Mouse (Mus musculus) lung, postnatal 0 days (tissue): ENCODE data around the gene Nkg7.

Experiments
- CTCF ChIP-seq: IDR thresholded peaks from 2 replicates; pipeline ENCODE4 v1.5.1; 2016; ENCODE audit warnings: antibody characterized with exemption, mild to moderate bottlenecking
- EP300 ChIP-seq: IDR thresholded peaks from 2 replicates; pipeline ENCODE4 v1.6.1; 2016; ENCODE audit warnings: antibody characterized with exemption, mild to moderate bottlenecking, control low read depth

- peak; percentile 96 for TF ChIP-seq CTCF
- TF ChIP-seq EP300, result no peak
Measured at GRCm38 (mm10) chr7:43422995-43423617, 13.8 kb upstream of the Nkg7 start.
